Mouse (Mus musculus): ENCODE data around the gene Zfp2.

DNA sequence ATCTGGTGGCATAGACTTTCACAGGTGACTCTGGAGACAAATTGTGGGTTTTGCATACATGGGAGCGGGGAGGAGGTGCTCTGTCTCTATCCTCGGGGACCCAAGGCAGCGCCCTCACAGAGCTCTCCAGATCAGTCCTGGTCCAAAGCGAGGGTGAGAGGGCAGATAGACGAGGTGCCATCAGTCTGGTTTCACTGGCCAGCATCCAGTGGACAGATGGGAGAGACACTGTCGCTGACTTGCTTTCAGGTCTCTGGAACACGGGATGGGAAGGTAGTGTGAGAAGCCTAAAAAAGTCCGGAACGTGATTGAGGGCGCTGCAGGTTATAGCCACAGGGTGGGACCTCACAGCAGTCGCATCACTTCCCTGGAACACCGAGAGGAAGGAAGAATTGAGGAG is 26.4 kb upstream of the Zfp2 start:
- TF ChIP-seq REST (IDR thresholded peaks at IDR 0.05; ENCODE audit: insufficient read depth, insufficient read length) (no peak), TCF12 (IDR thresholded peaks at IDR 0.05; ENCODE audit: insufficient read depth, poor library complexity, severe bottlenecking) (no peak)
